Mouse (Mus musculus) lung, adult 2 months (tissue): ENCODE measurements at regions not wholly inside any gene's neighbourhood (a gene's known extent, or its start where the extent isn't known, plus 50 kb on each side); places are given as distances from the start of the nearest gene placed in this dataset.

Experiments used
- CTCF ChIP-seq: fragments of 200-500 bp; IDR thresholded peaks from 2 replicates; pipeline ENCODE4 v1.5.1; 2011; ENCODE audit warnings: mild to moderate bottlenecking, low read length, control low read depth; ENCODE audit not compliant: insufficient read depth
- POLR2A ChIP-seq: fragments of 200-500 bp; IDR thresholded peaks from 2 replicates; pipeline ENCODE4 v1.6.1; 2011; ENCODE audit warnings: low read depth, mild to moderate bottlenecking, control low read depth, low read length, borderline replicate concordance; ENCODE audit errors: extremely low read depth

- TF ChIP-seq CTCF (no peak), POLR2A (no peak)
Observed at GRCm38 (mm10) chr16:24296790-24297189, 96.5 kb upstream of the Lpp start.
